Mouse (Mus musculus) testis, adult 2 months (tissue): ENCODE measurements around the gene Tuba1a.

ENCODE experiments used
- CTCF ChIP-seq: fragments of 200-500 bp; IDR thresholded peaks from 2 replicates; pipeline ENCODE4 v1.5.1; 2012; ENCODE audit warnings: low read depth, mild to moderate bottlenecking, inconsistent platforms, low read length, moderate library complexity; ENCODE audit not compliant: control insufficient read depth, insufficient read depth, insufficient replicate concordance
- POLR2A ChIP-seq: fragments of 200-500 bp; IDR thresholded peaks from 2 replicates; pipeline ENCODE4 v1.6.1; 2012; ENCODE audit warnings: low read depth, mild to moderate bottlenecking, inconsistent platforms, low read length, moderate library complexity; ENCODE audit not compliant: control insufficient read depth

- no peak for TF ChIP-seq CTCF
- TF ChIP-seq POLR2A: no peak
Observed at GRCm38 (mm10) chr15:98917091-98917490, 36.4 kb downstream of the Tuba1a start.
